Mouse (Mus musculus) neutrophil, adult 83 days (primary cell): ENCODE data around the gene Try10. TPM values are rescaled to one million over a fixed set of nuclear protein-coding genes. Genes with fewer than 3 reads are reported as not detected.

ENCODE experiments used
- total RNA-seq, 2 experiments: library from RNA; stranded (reverse); gene quantifications; one replicate each; pipeline ENCODE4 v1.2.4; 2023

The Try10 gene
- total RNA-seq = not detected

GRCm38 (mm10) chr6:41353932-41354331 lies at the start of gene Try10:
TSS of gene Try10 (plus strand) at chr6:41354105.

GRCm38 (mm10) chr6:41316741-41317140 lies 37.2 kb upstream of the Try10 start, which contains the start of gene Try5:
TSS of gene Try5 (minus strand) at chr6:41316841.

DNA sequence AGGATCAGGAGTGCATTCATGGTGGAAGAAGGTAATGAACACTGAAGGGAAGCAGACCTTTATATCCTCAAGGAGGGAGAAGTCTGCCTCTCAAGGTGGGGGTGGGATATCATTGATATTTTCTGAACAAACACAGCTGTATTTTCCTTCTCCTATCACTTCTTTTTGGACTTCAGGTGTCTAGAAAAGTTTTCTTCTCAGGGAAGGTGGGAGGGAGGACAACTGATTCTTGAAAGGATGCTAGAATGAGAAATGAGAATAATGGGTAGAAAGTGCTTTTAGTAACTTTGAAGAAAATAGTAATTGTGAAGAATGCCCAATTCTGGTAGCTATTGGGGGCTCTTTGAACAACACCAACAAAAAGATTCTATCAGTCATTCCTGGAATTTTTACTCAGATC lies 23.7 kb downstream of the Try10 start, which contains the start of gene Prss3:
TSS of gene Prss3 (minus strand) at position 101 of the 400 bp plus-strand sequence.

GRCm38 (mm10) chr6:41392056-41392455 lies 38.2 kb downstream of the Try10 start, which contains the start of gene Gm5771:
TSS of gene Gm5771 (plus strand) at chr6:41392356.

Other genes with a start within 250 kb of the Try10 start
- not detected for gene Try4, start 51.8 kb upstream of the Try10 start, total RNA-seq
- gene Try5, start 37.3 kb upstream of the Try10 start, total RNA-seq = not detected
- gene Prss3, start 23.6 kb downstream of the Try10 start, total RNA-seq = not detected
- not detected for gene Gm5771, start 38.3 kb downstream of the Try10 start, total RNA-seq
- gene Gm10334, start 92.0 kb downstream of the Try10 start, total RNA-seq = not detected
- gene Prss1, start 104.8 kb downstream of the Try10 start, total RNA-seq = not detected
- under 1 TPM in 1 of 2 experiments, not detected in 1; 0.53 TPM for gene Prss2, start 167.7 kb downstream of the Try10 start, total RNA-seq